Mouse (Mus musculus): ENCODE measurements around the gene Usp46.

Gene Usp46

GRCm38 (mm10) chr5:74078861-74079615 is 10.8 kb upstream of the Usp46 start:
- POLR2A ChIA-PET = interaction anchor here (0.6 to 7.1 kb wide), 11 partner anchors 10 to 163 kb away, joined by 3 to 108 read pairs (median 4); partner anchors contain the start of gene Usp46 (in 1 of the 4)
- CTCF ChIA-PET = interaction anchor here (0.6 to 2.5 kb wide), 9 partner anchors 12 to 854 kb away, joined by 3 to 10 read pairs (median 4); no protein-coding TSS in a partner anchor

- CTCF ChIA-PET = interaction anchor here (0.6 to 2.5 kb wide), 14 partner anchors 9 to 551 kb away, joined by 3 to 10 read pairs (median 4); no protein-coding TSS in a partner anchor
- POLR2A ChIA-PET = interaction anchor here (0.6 to 7.1 kb wide), 17 partner anchors 9 to 114 kb away, joined by 3 to 108 read pairs (median 4); partner anchors contain the start of gene Usp46 (in 1 of the 4)
Observed at GRCm38 (mm10) chr5:74078400-74078799, 10.2 kb upstream of the Usp46 start.

- ChIA-PET POLR2A (interaction anchor here (0.6 to 7.1 kb wide), 17 partner anchors 8 to 114 kb away, joined by 3 to 108 read pairs (median 4); partner anchors contain the start of gene Usp46 (in 1 of the 4)), CTCF (interaction anchor here (0.6 to 2.5 kb wide), 18 partner anchors 8 to 550 kb away, joined by 3 to 10 read pairs (median 3); no protein-coding TSS in a partner anchor)
Observed at GRCm38 (mm10) chr5:74077959-74078358, 9.7 kb upstream of the Usp46 start.

- ChIA-PET CTCF (interaction anchor here (0.5 to 2.5 kb wide), 11 partner anchors 9 to 223 kb away, joined by 3 to 8 read pairs (median 3); no protein-coding TSS in a partner anchor), POLR2A (interaction anchor here (0.6 to 7.1 kb wide), 15 partner anchors 7 to 231 kb away, joined by 3 to 108 read pairs (median 6); partner anchors contain the start of gene Usp46 (in 1 of the 4))
Observed at GRCm38 (mm10) chr5:74076759-74077158, 8.5 kb upstream of the Usp46 start.

GRCm38 (mm10) chr5:74070564-74070963 is 2.3 kb upstream of the Usp46 start:
- CTCF ChIA-PET = interaction anchor here in 2 of 4 experiments (1.9 kb wide), 2 partner anchors 23 to 66 kb away, joined by 4 read pairs; no protein-coding TSS in a partner anchor

GRCm38 (mm10) chr5:74068714-74069321 is 587 bp upstream of the Usp46 start:
- POLR2A ChIA-PET = interaction anchor here (0.5 to 14.0 kb wide), 26 partner anchors 9 to 1135 kb away, joined by 3 to 238 read pairs (median 6); no protein-coding TSS in a partner anchor
- CTCF ChIA-PET = interaction anchor here (0.6 to 1.9 kb wide), 12 partner anchors 9 to 1337 kb away, joined by 3 to 6 read pairs (median 4); no protein-coding TSS in a partner anchor

More at GRCm38 (mm10) chr5:74070564-74070963, 2.3 kb upstream of the Usp46 start:
- POLR2A ChIA-PET = interaction anchor here in 2 of 4 experiments (0.6 to 14.0 kb wide), 3 partner anchors 7 to 24 kb away, joined by 3 to 238 read pairs (median 6); no protein-coding TSS in a partner anchor

GRCm38 (mm10) chr5:74067346-74067745 is 885 bp downstream of the Usp46 start:
- POLR2A ChIA-PET = interaction anchor here (0.6 to 14.0 kb wide), 22 partner anchors 9 to 377 kb away, joined by 3 to 238 read pairs (median 16); no protein-coding TSS in a partner anchor

GRCm38 (mm10) chr5:74066416-74067115 is 1.7 kb downstream of the Usp46 start:
- POLR2A ChIA-PET = interaction anchor here (0.6 to 14.0 kb wide), 56 partner anchors 10 to 1836 kb away, joined by 3 to 238 read pairs (median 5); partner anchors contain the start of gene Spata18 (in 1 of the 4)

More at GRCm38 (mm10) chr5:74067346-74067745, 885 bp downstream of the Usp46 start:
- CTCF ChIA-PET = interaction anchor here in 3 of 4 experiments (0.6 to 1.6 kb wide), 7 partner anchors 9 to 379 kb away, joined by 3 to 8 read pairs (median 3); no protein-coding TSS in a partner anchor

GRCm38 (mm10) chr5:74065565-74066275 is 2.5 kb downstream of the Usp46 start:
- ChIA-PET POLR2A (interaction anchor here (0.5 to 14.0 kb wide), 62 partner anchors 9 to 1509 kb away, joined by 3 to 238 read pairs (median 5); partner anchors contain the start of genes Kit (in 1 of the 4) and Spata18 (in 1 of the 4)), CTCF (interaction anchor here (0.6 to 2.0 kb wide), 13 partner anchors 11 to 1053 kb away, joined by 3 to 9 read pairs (median 4); no protein-coding TSS in a partner anchor)

More at GRCm38 (mm10) chr5:74066416-74067115, 1.7 kb downstream of the Usp46 start:
- CTCF ChIA-PET = interaction anchor here (0.6 to 2.0 kb wide), 13 partner anchors 10 to 340 kb away, joined by 3 to 9 read pairs (median 4); no protein-coding TSS in a partner anchor

GRCm38 (mm10) chr5:74064844-74065243 is 3.4 kb downstream of the Usp46 start:
- ChIA-PET CTCF (interaction anchor here (0.6 to 2.0 kb wide), 10 partner anchors 11 to 191 kb away, joined by 3 to 9 read pairs (median 4); no protein-coding TSS in a partner anchor), POLR2A (interaction anchor here (0.6 to 14.0 kb wide), 38 partner anchors 8 to 413 kb away, joined by 3 to 238 read pairs (median 5); partner anchors contain the start of gene Spata18 (in 1 of the 4))

- POLR2A ChIA-PET = interaction anchor here in 3 of 4 experiments (1.0 to 14.0 kb wide), 9 partner anchors 9 to 53 kb away, joined by 3 to 238 read pairs (median 25); no protein-coding TSS in a partner anchor
- CTCF ChIA-PET = no interaction called here
Observed at GRCm38 (mm10) chr5:74063226-74063747, 4.9 kb downstream of the Usp46 start.

GRCm38 (mm10) chr5:74062266-74062665 is 6.0 kb downstream of the Usp46 start:
- ChIA-PET CTCF (interaction anchor here in 2 of 4 experiments (0.6 to 0.7 kb wide), 3 partner anchors 9 to 216 kb away, joined by 3 read pairs; no protein-coding TSS in a partner anchor), POLR2A (interaction anchor here in 3 of 4 experiments (0.6 to 14.0 kb wide), 12 partner anchors 11 to 1916 kb away, joined by 3 to 238 read pairs (median 5); no protein-coding TSS in a partner anchor)

- ChIA-PET POLR2A (interaction anchor here in 3 of 4 experiments (0.6 to 14.0 kb wide), 12 partner anchors 10 to 191 kb away, joined by 3 to 238 read pairs (median 16); no protein-coding TSS in a partner anchor), CTCF (interaction anchor here in 2 of 4 experiments (0.7 kb wide), 2 partner anchors 8 to 216 kb away, joined by 3 read pairs; no protein-coding TSS in a partner anchor)
Observed at GRCm38 (mm10) chr5:74061408-74062047, 6.7 kb downstream of the Usp46 start.

GRCm38 (mm10) chr5:74052171-74052909 is 15.9 kb downstream of the Usp46 start:
- CTCF ChIA-PET = interaction anchor here in 3 of 4 experiments (1.2 to 1.8 kb wide), 5 partner anchors 13 to 24 kb away, joined by 3 to 4 read pairs (median 3); no protein-coding TSS in a partner anchor

More at GRCm38 (mm10) chr5:74052171-74052909, 15.9 kb downstream of the Usp46 start:
- POLR2A ChIA-PET = interaction anchor here (0.5 to 7.7 kb wide), 15 partner anchors 9 to 1484 kb away, joined by 3 to 91 read pairs (median 7); partner anchors contain the start of gene Usp46 (in 1 of the 4)
